Mouse (Mus musculus): ENCODE results near the gene Crlf2. TPM values are rescaled to one million over a fixed set of nuclear protein-coding genes. Genes with fewer than 3 reads are reported as not detected.

Crlf2 gene
- 16.2 and 16.7 TPM in 2 replicates for polyA plus RNA-seq (2011; ENCODE audit: insufficient read length, low read depth, missing spikeins)

- TF ChIP-seq POLR2A (IDR thresholded peaks at IDR 0.05; ENCODE audit: low read depth, low read length) (0 out of 2 replicates have a peak, but pooled peaks have one; percentile 49), CTCF (IDR thresholded peaks at IDR 0.05; ENCODE audit: borderline replicate concordance, insufficient read depth, low read length) (no peak)
- Histone ChIP-seq H3K4me1 (ENCODE audit: control insufficient read depth, insufficient read depth, low read length) (no peaks in the 10 kb centered on the region), H3K27ac (ENCODE audit: insufficient read depth, low read length) (peak within 1 kb of the TSS; percentile 100), H3K4me3 (ENCODE audit: insufficient read depth, low read length) (peak within 1 kb of the TSS; percentile 63)
Observed at GRCm38 (mm10) chr5:109558404-109559160, at the start of gene Crlf2. Gene Crlf2 (minus strand): TSS chr5:109558993.

- Histone ChIP-seq H3K4me1 (ENCODE audit: control insufficient read depth, insufficient read depth, low read length) (no peaks in the 10 kb centered on the region), H3K27ac (ENCODE audit: insufficient read depth, low read length) (no peak overlapping the region), H3K4me3 (ENCODE audit: insufficient read depth, low read length) (no peak overlapping the region)
- TF ChIP-seq POLR2A (IDR thresholded peaks at IDR 0.05; ENCODE audit: low read depth, low read length) (no peak), CTCF (IDR thresholded peaks at IDR 0.05; ENCODE audit: borderline replicate concordance, insufficient read depth, low read length) (peak; percentile 7; the same call in 1 of the 2 replicates)
Observed at GRCm38 (mm10) chr5:109602585-109602984, 43.8 kb upstream of the Crlf2 start.

- Histone ChIP-seq H3K27ac (ENCODE audit: insufficient read depth, low read length) (no peak overlapping the region), H3K4me3 (ENCODE audit: insufficient read depth, low read length) (no peak overlapping the region)
- TF ChIP-seq POLR2A (IDR thresholded peaks at IDR 0.05; ENCODE audit: low read depth, low read length) (no peak), CTCF (IDR thresholded peaks at IDR 0.05; ENCODE audit: borderline replicate concordance, insufficient read depth, low read length) (peak; percentile 32; the same call in 1 of the 2 replicates)
Observed at GRCm38 (mm10) chr5:109601080-109601479, 42.3 kb upstream of the Crlf2 start.

GRCm38 (mm10) chr5:109598876-109599275 is 40.1 kb upstream of the Crlf2 start:
- H3K4me1 ChIP-seq (ENCODE audit: control insufficient read depth, insufficient read depth, low read length) = no peaks in the 10 kb centered on the region
- TF ChIP-seq POLR2A (IDR thresholded peaks at IDR 0.05; ENCODE audit: low read depth, low read length) (no peak), CTCF (IDR thresholded peaks at IDR 0.05; ENCODE audit: borderline replicate concordance, insufficient read depth, low read length) (no peak)
- H3K4me3 ChIP-seq (ENCODE audit: insufficient read depth, low read length) = no peak overlapping the region
- no peak overlapping the region for H3K27ac ChIP-seq (ENCODE audit: insufficient read depth, low read length)

More at GRCm38 (mm10) chr5:109601080-109601479, 42.3 kb upstream of the Crlf2 start:
- no peaks in the 10 kb centered on the region for H3K4me1 ChIP-seq (ENCODE audit: control insufficient read depth, insufficient read depth, low read length)

GRCm38 (mm10) chr5:109596647-109597046 is 37.9 kb upstream of the Crlf2 start:
- TF ChIP-seq POLR2A (IDR thresholded peaks at IDR 0.05; ENCODE audit: low read depth, low read length) = no peak
- TF ChIP-seq CTCF (IDR thresholded peaks at IDR 0.05; ENCODE audit: borderline replicate concordance, insufficient read depth, low read length) = peak; percentile 42; the same call in 1 of the 2 replicates
- no peak overlapping the region for H3K27ac ChIP-seq (ENCODE audit: insufficient read depth, low read length)
- H3K4me1 ChIP-seq (ENCODE audit: control insufficient read depth, insufficient read depth, low read length) = no peaks in the 10 kb centered on the region
- H3K4me3 ChIP-seq (ENCODE audit: insufficient read depth, low read length) = no peak overlapping the region

GRCm38 (mm10) chr5:109562829-109563228 is 4.0 kb upstream of the Crlf2 start:
- Histone ChIP-seq H3K4me1 (ENCODE audit: control insufficient read depth, insufficient read depth, low read length) (no peaks in the 10 kb centered on the region), H3K4me3 (ENCODE audit: insufficient read depth, low read length) (no peak overlapping the region), H3K27ac (ENCODE audit: insufficient read depth, low read length) (no peak overlapping the region)
- TF ChIP-seq CTCF (IDR thresholded peaks at IDR 0.05; ENCODE audit: borderline replicate concordance, insufficient read depth, low read length) = no peak
- no peak for TF ChIP-seq POLR2A (IDR thresholded peaks at IDR 0.05; ENCODE audit: low read depth, low read length)

- 0 out of 2 replicates have a peak overlapping the region, but pooled peaks have one; percentile 43 for H3K27ac ChIP-seq (ENCODE audit: insufficient read depth, low read length)
- H3K4me3 ChIP-seq (ENCODE audit: insufficient read depth, low read length) = no peak overlapping the region; the same call in 1 of the 2 replicates
Observed at GRCm38 (mm10) chr5:109559191-109559590, 398 bp upstream of the Crlf2 start.

GRCm38 (mm10) chr5:109558123-109558403 is 730 bp downstream of the Crlf2 start:
- TF ChIP-seq POLR2A (IDR thresholded peaks at IDR 0.05; ENCODE audit: low read depth, low read length) (0 out of 2 replicates have a peak, but pooled peaks have one; percentile 37), CTCF (IDR thresholded peaks at IDR 0.05; ENCODE audit: borderline replicate concordance, insufficient read depth, low read length) (no peak)
- Histone ChIP-seq H3K4me1 (ENCODE audit: control insufficient read depth, insufficient read depth, low read length) (no peaks in the 10 kb centered on the region), H3K27ac (ENCODE audit: insufficient read depth, low read length) (peak overlapping the region; percentile 93), H3K4me3 (ENCODE audit: insufficient read depth, low read length) (peak overlapping the region; percentile 63)

More at GRCm38 (mm10) chr5:109559191-109559590, 398 bp upstream of the Crlf2 start:
- no peaks in the 10 kb centered on the region for H3K4me1 ChIP-seq (ENCODE audit: control insufficient read depth, insufficient read depth, low read length)
- no peak for TF ChIP-seq CTCF (IDR thresholded peaks at IDR 0.05; ENCODE audit: borderline replicate concordance, insufficient read depth, low read length)
- TF ChIP-seq POLR2A (IDR thresholded peaks at IDR 0.05; ENCODE audit: low read depth, low read length) = no peak

- H3K4me3 ChIP-seq (ENCODE audit: insufficient read depth, low read length) = peak overlapping the region; percentile 63
- TF ChIP-seq POLR2A (IDR thresholded peaks at IDR 0.05; ENCODE audit: low read depth, low read length) = peak; percentile 18
- TF ChIP-seq CTCF (IDR thresholded peaks at IDR 0.05; ENCODE audit: borderline replicate concordance, insufficient read depth, low read length) = no peak
- no peaks in the 10 kb centered on the region for H3K4me1 ChIP-seq (ENCODE audit: control insufficient read depth, insufficient read depth, low read length)
- H3K27ac ChIP-seq (ENCODE audit: insufficient read depth, low read length) = peak overlapping the region; percentile 93
Observed at GRCm38 (mm10) chr5:109557321-109558122, 1.3 kb downstream of the Crlf2 start.

Measured in embryonic fibroblast, embryonic 13.5 days (primary cell).